Mouse (Mus musculus): ENCODE data around the gene Pi4k2a. TPM values are rescaled to one million over a fixed set of nuclear protein-coding genes. Genes with fewer than 3 reads are reported as not detected.

Pi4k2a gene
- polyA plus RNA-seq, 1 experiment from 2014 or later, result 28.2 TPM

- peaks cover 20% of the 10 kb centered on the region for H3K36me3 ChIP-seq
- DNase-seq (ENCODE audit: low spot score), result no peak
- H3K9me3 ChIP-seq, result no peaks in the 10 kb centered on the region
- peaks cover 29% of the 10 kb centered on the region for H3K4me1 ChIP-seq (replicated peaks)
- peaks cover 17% of the 10 kb centered on the region; the same call in 1 of the 2 replicates for H3K27me3 ChIP-seq (ENCODE audit: insufficient read depth, poor library complexity, severe bottlenecking)
- 6% methylated on average over 23 of the region's 23 CpGs for WGBS
- peak overlapping the region; percentile 87 for H3K27ac ChIP-seq
- H3K4me3 ChIP-seq, result peak overlapping the region; percentile 76
Measured at GRCm38 (mm10) chr19:42128052-42128740, 37.9 kb downstream of the Pi4k2a start.

- Histone ChIP-seq H3K27ac (peak within 1 kb of the TSS; percentile 87), H3K4me3 (peak within 1 kb of the TSS; percentile 76), H3K9me3 (no peaks in the 10 kb centered on the region), H3K36me3 (peaks cover 13% of the 10 kb centered on the region), H3K27me3 (ENCODE audit: insufficient read depth, poor library complexity, severe bottlenecking) (peaks cover 17% of the 10 kb centered on the region; the same call in 1 of the 2 replicates), H3K4me1 (replicated peaks) (peaks cover 29% of the 10 kb centered on the region)
- under 1% methylated on average over 54 of the region's 54 CpGs for WGBS
- peak; percentile 97 for DNase-seq (ENCODE audit: low spot score)
Measured at GRCm38 (mm10) chr19:42128787-42129508, 38.7 kb downstream of the Pi4k2a start, which contains the start of gene Avpi1. TSS of gene Avpi1 (minus strand) at chr19:42129059.

GRCm38 (mm10) chr19:42129509-42130293 is 39.4 kb downstream of the Pi4k2a start:
- H3K27me3 ChIP-seq (ENCODE audit: insufficient read depth, poor library complexity, severe bottlenecking), result peaks cover 17% of the 10 kb centered on the region; the same call in 1 of the 2 replicates
- peaks cover 26% of the 10 kb centered on the region for H3K4me1 ChIP-seq (replicated peaks)
- peak overlapping the region; percentile 76 for H3K4me3 ChIP-seq
- no peaks in the 10 kb centered on the region for H3K9me3 ChIP-seq
- no peak for DNase-seq (ENCODE audit: low spot score)
- WGBS, result 26% methylated on average over 14 of the region's 14 CpGs
- peaks cover 5% of the 10 kb centered on the region for H3K36me3 ChIP-seq
- peak overlapping the region; percentile 87 for H3K27ac ChIP-seq

GRCm38 (mm10) chr19:42130294-42130606 is 40.0 kb downstream of the Pi4k2a start:
- Histone ChIP-seq H3K27me3 (ENCODE audit: insufficient read depth, poor library complexity, severe bottlenecking) (peaks cover 17% of the 10 kb centered on the region; the same call in 1 of the 2 replicates), H3K9me3 (no peaks in the 10 kb centered on the region), H3K27ac (0 out of 2 replicates have a peak overlapping the region, but pooled peaks have one; percentile 87), H3K36me3 (no peaks in the 10 kb centered on the region), H3K4me3 (no peak overlapping the region), H3K4me1 (replicated peaks) (peaks cover 25% of the 10 kb centered on the region)
- no peak for DNase-seq (ENCODE audit: low spot score)
- 71% methylated on average over 3 of the region's 3 CpGs for WGBS

- no peaks in the 10 kb centered on the region for H3K9me3 ChIP-seq
- H3K27ac ChIP-seq, result no peak overlapping the region
- no peak for DNase-seq (ENCODE audit: low spot score)
- peaks cover 17% of the 10 kb centered on the region; the same call in 1 of the 2 replicates for H3K27me3 ChIP-seq (ENCODE audit: insufficient read depth, poor library complexity, severe bottlenecking)
- peaks cover 30% of the 10 kb centered on the region for H3K4me1 ChIP-seq (replicated peaks)
- WGBS, result 70% methylated on average over 5 of the region's 5 CpGs
- H3K36me3 ChIP-seq, result no peaks in the 10 kb centered on the region
- H3K4me3 ChIP-seq, result no peak overlapping the region
Measured at GRCm38 (mm10) chr19:42131101-42131500, 40.8 kb downstream of the Pi4k2a start.

GRCm38 (mm10) chr19:42135070-42135469 is 44.8 kb downstream of the Pi4k2a start:
- no peak for DNase-seq (ENCODE audit: low spot score)
- H3K36me3 ChIP-seq, result no peaks in the 10 kb centered on the region
- no peak overlapping the region for H3K4me3 ChIP-seq
- H3K9me3 ChIP-seq, result no peaks in the 10 kb centered on the region
- H3K4me1 ChIP-seq (replicated peaks), result peaks cover 11% of the 10 kb centered on the region
- H3K27me3 ChIP-seq (ENCODE audit: insufficient read depth, poor library complexity, severe bottlenecking), result 0 out of 2 replicates have a peak, but pooled peaks cover 5% of the 10 kb centered on the region
- no peak overlapping the region for H3K27ac ChIP-seq

GRCm38 (mm10) chr19:42136126-42136525 is 45.9 kb downstream of the Pi4k2a start:
- H3K9me3 ChIP-seq, result no peaks in the 10 kb centered on the region
- DNase-seq (ENCODE audit: low spot score), result no peak
- no peaks in the 10 kb centered on the region for H3K27me3 ChIP-seq (ENCODE audit: insufficient read depth, poor library complexity, severe bottlenecking)
- no peak overlapping the region for H3K27ac ChIP-seq
- peaks cover 8% of the 10 kb centered on the region for H3K4me1 ChIP-seq (replicated peaks)
- H3K4me3 ChIP-seq, result no peak overlapping the region
- H3K36me3 ChIP-seq, result no peaks in the 10 kb centered on the region
- WGBS, result 28% methylated on average over 5 of the region's 5 CpGs

- Histone ChIP-seq H3K4me1 (replicated peaks) (peaks cover 8% of the 10 kb centered on the region), H3K27ac (no peak overlapping the region), H3K27me3 (ENCODE audit: insufficient read depth, poor library complexity, severe bottlenecking) (no peaks in the 10 kb centered on the region), H3K9me3 (no peaks in the 10 kb centered on the region), H3K36me3 (no peaks in the 10 kb centered on the region), H3K4me3 (no peak overlapping the region)
- no peak for DNase-seq (ENCODE audit: low spot score)
- 92% methylated on average over 4 of the region's 4 CpGs for whole genome bisulfite sequencing
Measured at GRCm38 (mm10) chr19:42137167-42137672, 47.0 kb downstream of the Pi4k2a start.

GRCm38 (mm10) chr19:42138517-42139285 is 48.4 kb downstream of the Pi4k2a start:
- 89% methylated on average over 15 of the region's 15 CpGs for WGBS
- H3K4me3 ChIP-seq, result no peak overlapping the region

GRCm38 (mm10) chr19:42139724-42140517 is 49.7 kb downstream of the Pi4k2a start:
- 84% methylated on average over 5 of the region's 5 CpGs for WGBS
- H3K9me3 ChIP-seq, result no peaks in the 10 kb centered on the region
- DNase-seq (ENCODE audit: low spot score), result no peak
- peaks cover 8% of the 10 kb centered on the region for H3K4me1 ChIP-seq (replicated peaks)
- H3K4me3 ChIP-seq, result no peak overlapping the region
- no peak overlapping the region for H3K27ac ChIP-seq
- H3K36me3 ChIP-seq, result no peaks in the 10 kb centered on the region
- peaks cover 2% of the 10 kb centered on the region; the same call in 1 of the 2 replicates for H3K27me3 ChIP-seq (ENCODE audit: insufficient read depth, poor library complexity, severe bottlenecking)

More at GRCm38 (mm10) chr19:42138517-42139285, 48.4 kb downstream of the Pi4k2a start:
- no peak overlapping the region for H3K27ac ChIP-seq
- no peaks in the 10 kb centered on the region for H3K36me3 ChIP-seq
- no peaks in the 10 kb centered on the region for H3K27me3 ChIP-seq (ENCODE audit: insufficient read depth, poor library complexity, severe bottlenecking)
- peaks cover 8% of the 10 kb centered on the region for H3K4me1 ChIP-seq (replicated peaks)
- DNase-seq (ENCODE audit: low spot score), result no peak
- H3K9me3 ChIP-seq, result no peaks in the 10 kb centered on the region

- Histone ChIP-seq H3K4me1 (replicated peaks) (peaks cover 2% of the 10 kb centered on the region; the same call in 1 of the 2 replicates), H3K27ac (no peak overlapping the region), H3K9me3 (no peaks in the 10 kb centered on the region), H3K36me3 (no peaks in the 10 kb centered on the region), H3K4me3 (no peak overlapping the region), H3K27me3 (ENCODE audit: insufficient read depth, poor library complexity, severe bottlenecking) (peaks cover 22% of the 10 kb centered on the region)
- no peak for DNase-seq (ENCODE audit: low spot score)
- 73% methylated on average over 3 of the region's 3 CpGs for WGBS
Measured at GRCm38 (mm10) chr19:42141998-42142397, 51.7 kb downstream of the Pi4k2a start.

Measured in hindbrain, embryonic 10.5 days (tissue).